Mouse (Mus musculus) heart, embryonic 13.5 days (tissue): ENCODE results near the gene Lpo. TPM values are rescaled to one million over a fixed set of nuclear protein-coding genes. Genes with fewer than 3 reads are reported as not detected.
"Not testable (repeated sequence)": the region's sequence is repeated elsewhere in the genome, so short reads cannot be mapped to it uniquely, and the experiment has no call there.

Experiments used
- ATAC-seq: fragments of 200-750 bp; cut with Nextera tagmentation; 2 replicates; pipeline ENCODE4 v1.8.0; 2017; ENCODE audit warnings: moderate TSS enrichment; ENCODE audit not compliant: insufficient number of reproducible peaks, low FRiP score, low TSS enrichment; ENCODE audit errors: extremely low read depth
- H3K27ac ChIP-seq: fragments of 300-500 bp; sonication (generic); replicated peaks from 2 replicates; pipeline ENCODE4 v1.5.1; 2015; ENCODE audit warnings: moderate library complexity, mild to moderate bottlenecking, inconsistent platforms
- H3K27me3 ChIP-seq: fragments of 300-500 bp; sonication (generic); replicated peaks from 2 replicates; pipeline ENCODE4 v1.6.1; 2015; ENCODE audit warnings: mild to moderate bottlenecking, inconsistent platforms
- H3K36me3 ChIP-seq: fragments of 300-500 bp; sonication (generic); 2 replicates; pipeline ENCODE4 v1.6.1; 2015; ENCODE audit warnings: mild to moderate bottlenecking, inconsistent platforms
- H3K4me1 ChIP-seq: fragments of 300-500 bp; sonication (generic); 2 replicates; pipeline ENCODE4 v1.6.1; 2015; ENCODE audit warnings: inconsistent platforms
- H3K4me2 ChIP-seq: fragments of 300-500 bp; sonication (generic); 2 replicates; pipeline ENCODE4 v1.6.1; 2015; ENCODE audit warnings: inconsistent platforms, mild to moderate bottlenecking, moderate library complexity
- H3K4me3 ChIP-seq: fragments of 300-500 bp; sonication (generic); 2 replicates; pipeline ENCODE4 v1.5.1; 2015; ENCODE audit warnings: moderate library complexity, mild to moderate bottlenecking, inconsistent platforms
- H3K9ac ChIP-seq: fragments of 300-500 bp; sonication (generic); 2 replicates; pipeline ENCODE4 v1.6.1; 2015; ENCODE audit warnings: inconsistent platforms, mild to moderate bottlenecking, moderate library complexity
- H3K9me3 ChIP-seq: fragments of 300-500 bp; sonication (generic); 2 replicates; pipeline ENCODE4 v1.6.1; 2016; ENCODE audit warnings: inconsistent platforms
- WGBS: fragments of 180-500 bp; shearing (Covaris S2); methylation state at CpG from one replicate; pipeline ENCODE4 v1.1.7; 2015; ENCODE audit warnings: mixed read lengths; 5-methylcytosine and 5-hydroxymethylcytosine counted together
- polyA plus RNA-seq: library from polyadenylated mRNA; unstranded; fragments of >200 nt; fragmentation: Nextera tagmentation; extraction: Ambion mirVana; gene quantifications from 2 replicates; pipeline ENCODE4 v1.2.1, GENCODE M21; 2015

Lpo gene
- 0.08 TPM in 1 of 2 replicates, not detected in the other for polyA plus RNA-seq

DNA sequence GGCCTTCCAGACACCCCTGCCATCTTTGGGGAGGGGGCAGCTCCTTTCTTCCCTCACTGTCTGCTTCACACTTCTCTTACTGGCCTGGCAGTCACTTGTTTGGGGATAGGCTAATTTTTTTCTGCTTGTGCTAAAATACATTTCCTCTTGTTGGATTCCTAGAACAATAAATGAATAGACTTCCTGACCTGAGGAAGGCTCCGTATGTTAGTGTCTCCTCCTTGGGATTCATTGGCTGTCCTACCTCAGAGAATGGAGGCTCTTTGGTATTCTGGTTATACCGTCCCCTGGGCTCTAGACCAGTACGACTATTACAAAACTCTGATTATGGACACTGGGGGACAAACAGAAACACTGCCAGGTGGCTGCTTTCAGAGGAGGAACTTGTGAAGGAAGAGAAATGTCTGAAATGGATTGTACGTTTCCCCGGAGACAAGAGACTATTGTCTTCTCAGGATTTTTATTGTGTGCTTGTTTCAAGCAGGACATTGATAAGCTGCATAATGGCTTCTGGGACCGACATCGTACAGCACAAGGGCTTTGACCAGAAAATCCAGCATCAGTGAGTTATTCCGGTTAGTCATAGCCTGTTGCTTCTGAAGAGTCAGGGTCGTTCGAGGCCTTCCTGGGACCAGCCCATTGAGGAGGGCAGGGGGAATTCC is at the start of gene Lpo:
TSS of gene Lpo (minus strand) at position 51 of the 662 bp plus-strand sequence.
- Histone ChIP-seq H3K4me1 (no peaks in the 10 kb centered on the region), H3K4me3 (no peak within 1 kb of the TSS), H3K36me3 (no peaks in the 10 kb centered on the region), H3K27ac (no peak within 1 kb of the TSS), H3K27me3 (peaks cover 60% of the 10 kb centered on the region), H3K9ac (no peak within 1 kb of the TSS), H3K9me3 (no peaks in the 10 kb centered on the region), H3K4me2 (no peak within 1 kb of the TSS)
- WGBS, result 66% methylated on average over 10 of the region's 10 CpGs
- no peak for ATAC-seq

- Histone ChIP-seq H3K27ac (no peak within 1 kb of the TSS), H3K36me3 (no peaks in the 10 kb centered on the region), H3K4me1 (0 out of 2 replicates have a peak, but pooled peaks cover 6% of the 10 kb centered on the region), H3K9ac (no peak within 1 kb of the TSS), H3K9me3 (no peaks in the 10 kb centered on the region), H3K4me2 (no peak within 1 kb of the TSS), H3K27me3 (peaks cover 43% of the 10 kb centered on the region), H3K4me3 (no peak within 1 kb of the TSS)
- WGBS, result 77% methylated on average over 6 of the region's 6 CpGs
- no peak for ATAC-seq
Measured at GRCm38 (mm10) chr11:87875436-87875835, 47.3 kb upstream of the Lpo start, which contains the start of gene Epx. Gene Epx, minus strand, starts transcription at chr11:87875536.

DNA sequence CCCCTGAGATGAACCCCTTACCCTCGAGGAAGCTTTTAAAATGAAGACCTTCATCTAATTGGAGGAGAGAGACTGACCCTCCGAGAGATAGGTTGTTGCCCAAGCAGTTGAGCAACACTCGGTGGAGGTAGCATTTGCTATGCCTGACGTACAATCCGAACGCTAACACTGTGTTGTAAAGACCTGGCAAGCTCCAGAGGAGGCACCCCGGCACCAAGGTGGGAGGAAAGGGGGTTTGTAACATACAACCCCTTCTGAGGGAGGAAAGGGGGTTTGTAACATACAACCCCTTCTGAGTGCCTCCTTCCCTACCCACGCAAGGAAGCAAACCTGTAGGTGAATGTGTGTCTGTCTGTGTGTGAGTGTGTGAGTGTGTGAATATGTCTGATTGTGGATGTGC is 43.7 kb upstream of the Lpo start:
- no peak for ATAC-seq
- H3K4me3 ChIP-seq, result no peak overlapping the region
- H3K9ac ChIP-seq, result no peak overlapping the region
- H3K4me1 ChIP-seq, result 0 out of 2 replicates have a peak, but pooled peaks cover 6% of the 10 kb centered on the region
- WGBS, result 32% methylated on average over 8 of the region's 8 CpGs
- no peaks in the 10 kb centered on the region for H3K36me3 ChIP-seq
- H3K27me3 ChIP-seq, result peaks cover 37% of the 10 kb centered on the region
- no peak overlapping the region for H3K27ac ChIP-seq
- no peaks in the 10 kb centered on the region for H3K9me3 ChIP-seq
- no peak overlapping the region for H3K4me2 ChIP-seq

DNA sequence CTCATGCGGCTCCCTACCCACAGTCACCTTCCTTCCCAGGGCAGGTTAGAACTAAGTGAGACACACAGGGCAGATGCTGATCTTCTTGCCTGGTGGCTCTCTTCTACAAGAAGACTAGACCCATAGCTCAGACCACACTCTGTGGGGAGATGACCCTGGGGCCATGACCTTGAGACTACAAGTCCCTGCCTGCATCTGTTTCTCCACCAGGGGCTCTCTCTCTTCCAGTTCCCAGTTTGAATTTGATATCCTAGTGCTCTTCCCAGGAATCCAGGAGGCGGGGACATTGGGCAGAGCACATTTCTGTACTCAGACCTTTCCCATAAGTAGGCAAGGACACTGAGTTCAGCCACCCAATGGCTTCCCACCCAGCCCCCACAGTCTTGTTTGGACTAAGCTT is 42.0 kb upstream of the Lpo start:
- Histone ChIP-seq H3K9ac (no peak overlapping the region), H3K4me3 (no peak overlapping the region), H3K4me1 (peaks cover 6% of the 10 kb centered on the region; the same call in 1 of the 2 replicates), H3K27me3 (peaks cover 23% of the 10 kb centered on the region; the same call in 1 of the 2 replicates), H3K4me2 (no peak overlapping the region), H3K27ac (no peak overlapping the region), H3K36me3 (no peaks in the 10 kb centered on the region), H3K9me3 (no peaks in the 10 kb centered on the region)
- WGBS, result 66% methylated on average over 2 of the region's 2 CpGs
- ATAC-seq, result no peak

GRCm38 (mm10) chr11:87866891-87867290 is 38.8 kb upstream of the Lpo start:
- H3K9me3 ChIP-seq, H3K9ac ChIP-seq, ATAC-seq, H3K4me3 ChIP-seq, H3K4me1 ChIP-seq, H3K27ac ChIP-seq, H3K27me3 ChIP-seq, H3K4me2 ChIP-seq: not testable (repeated sequence)
- peaks cover 14% of the 10 kb centered on the region for H3K36me3 ChIP-seq
- WGBS, result 74% methylated on average over 1 of the region's 2 CpGs

DNA sequence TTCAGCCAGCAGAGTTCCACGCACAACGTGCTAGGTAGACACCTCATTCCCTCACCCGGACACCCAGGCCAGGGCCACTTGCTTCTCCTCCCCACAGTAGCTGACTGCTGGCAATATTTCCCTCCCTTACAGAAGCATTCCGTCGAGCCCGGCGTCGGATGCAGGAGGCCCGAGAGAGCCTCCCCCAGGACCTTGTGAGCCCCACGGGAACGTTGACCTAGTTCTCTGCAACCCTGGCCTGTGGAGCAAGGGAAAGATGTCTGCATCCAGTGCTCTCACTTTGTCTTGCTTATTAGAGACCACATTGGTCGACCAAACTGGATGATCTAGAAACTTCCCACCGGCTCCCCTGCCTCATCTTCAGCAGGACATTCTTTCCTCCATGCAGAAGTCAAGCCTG is 34.7 kb upstream of the Lpo start:
- Histone ChIP-seq H3K4me1 (peaks cover 12% of the 10 kb centered on the region), H3K27me3 (no peaks in the 10 kb centered on the region), H3K4me3 (no peak overlapping the region), H3K4me2 (no peak overlapping the region), H3K9me3 (no peaks in the 10 kb centered on the region), H3K27ac (no peak overlapping the region), H3K9ac (no peak overlapping the region), H3K36me3 (peaks cover 40% of the 10 kb centered on the region)
- 79% methylated on average over 13 of the region's 13 CpGs for WGBS
- no peak for ATAC-seq

DNA sequence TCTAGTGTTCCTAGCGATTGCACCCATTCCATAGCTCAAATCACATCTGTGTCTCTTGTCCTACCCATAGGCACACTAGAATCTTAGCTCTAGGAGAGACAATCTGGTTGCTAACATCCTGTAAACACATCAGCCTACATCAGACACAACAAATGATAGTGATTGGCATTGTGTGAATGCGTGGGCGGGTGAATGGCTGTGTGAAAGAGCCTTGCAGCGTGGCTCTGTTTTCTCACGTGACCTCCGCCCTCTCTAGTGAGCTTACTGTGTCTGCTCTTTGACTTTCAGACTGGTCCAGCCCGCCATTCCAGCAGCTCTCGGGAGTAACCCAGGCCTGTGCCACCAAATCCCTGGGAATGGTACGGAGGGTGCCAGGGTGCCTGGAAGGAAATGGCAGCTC is 32.3 kb upstream of the Lpo start:
- Histone ChIP-seq H3K4me1 (peaks cover 12% of the 10 kb centered on the region), H3K27me3 (no peaks in the 10 kb centered on the region), H3K36me3 (peaks cover 58% of the 10 kb centered on the region), H3K27ac (no peak overlapping the region), H3K9me3 (no peaks in the 10 kb centered on the region), H3K9ac (no peak overlapping the region; the same call in 1 of the 2 replicates), H3K4me3 (no peak overlapping the region), H3K4me2 (no peak overlapping the region)
- no peak for ATAC-seq
- WGBS, result 76% methylated on average over 9 of the region's 9 CpGs

DNA sequence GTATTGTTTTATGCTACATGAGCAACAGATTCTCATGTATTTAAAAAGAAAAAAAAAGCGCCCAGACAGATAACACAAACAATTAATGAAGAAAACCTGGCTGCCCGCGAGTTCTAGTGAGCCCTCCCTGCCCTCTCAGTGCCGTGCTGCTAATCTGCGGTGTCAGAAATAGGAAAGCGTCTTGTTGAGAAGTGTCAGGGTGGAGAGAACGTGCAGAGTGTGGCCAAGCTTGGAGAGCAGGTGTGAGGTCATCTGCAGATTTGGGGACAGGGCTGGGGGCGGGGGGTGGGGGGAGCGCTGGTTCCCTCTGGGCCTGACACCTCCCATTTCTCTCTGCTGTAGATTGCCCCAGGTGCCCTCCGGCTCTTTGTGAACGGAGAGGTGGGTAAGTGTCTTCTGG is 31.2 kb upstream of the Lpo start:
- Histone ChIP-seq H3K36me3 (peaks cover 58% of the 10 kb centered on the region), H3K27me3 (no peaks in the 10 kb centered on the region), H3K9me3 (no peaks in the 10 kb centered on the region), H3K4me1 (peaks cover 12% of the 10 kb centered on the region), H3K4me3 (no peak overlapping the region), H3K4me2 (no peak overlapping the region), H3K27ac (no peak overlapping the region), H3K9ac (no peak overlapping the region)
- 51% methylated on average over 11 of the region's 11 CpGs for WGBS
- ATAC-seq, result no peak

DNA sequence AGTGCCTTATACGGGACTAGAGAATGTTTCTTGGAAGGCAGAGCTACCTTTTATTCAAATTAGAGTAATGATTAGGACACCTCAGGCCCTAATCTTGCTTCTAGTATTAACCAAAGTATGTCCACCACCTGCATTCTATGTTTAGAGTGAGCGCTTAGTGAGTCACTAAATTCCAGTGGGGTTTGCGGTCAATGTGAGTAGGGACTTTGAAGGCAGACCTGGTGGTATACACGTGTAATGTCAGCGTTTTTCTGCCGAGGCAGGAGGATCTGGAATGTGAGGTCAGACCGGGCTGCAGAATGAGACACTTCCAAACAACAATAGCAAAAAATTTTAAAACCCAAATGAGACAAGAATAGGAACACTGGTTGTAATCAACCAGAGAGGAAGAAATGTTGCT is 26.5 kb upstream of the Lpo start:
- H3K36me3 ChIP-seq, result peaks cover 27% of the 10 kb centered on the region
- whole genome bisulfite sequencing, result 81% methylated on average over 7 of the region's 7 CpGs
- no peak overlapping the region for H3K4me2 ChIP-seq
- no peak for ATAC-seq
- H3K4me1 ChIP-seq, result peaks cover 10% of the 10 kb centered on the region
- H3K4me3 ChIP-seq, result no peak overlapping the region
- no peaks in the 10 kb centered on the region for H3K9me3 ChIP-seq
- H3K27me3 ChIP-seq, result no peaks in the 10 kb centered on the region
- no peak overlapping the region for H3K27ac ChIP-seq
- H3K9ac ChIP-seq, result no peak overlapping the region

DNA sequence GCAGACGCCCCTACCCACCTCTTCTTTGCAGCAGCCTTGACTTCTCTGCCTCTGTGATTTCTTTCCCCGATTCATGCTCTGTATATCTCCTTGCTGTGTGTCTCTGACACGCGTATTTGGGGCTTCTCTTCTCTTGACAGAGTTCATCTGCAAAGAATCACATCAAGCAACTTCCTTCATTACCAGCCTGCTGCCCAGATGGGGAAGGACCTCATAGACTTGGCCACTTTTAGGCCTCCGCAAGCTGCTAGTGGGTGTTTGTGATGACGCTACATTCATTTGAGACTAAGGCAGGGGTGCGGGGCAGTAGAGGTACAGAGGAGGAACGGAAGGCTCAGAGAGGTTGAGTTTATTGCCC is 25.5 kb upstream of the Lpo start:
- 42% methylated on average over 8 of the region's 8 CpGs for WGBS
- peak overlapping the region; percentile 6; the same call in 1 of the 2 replicates for H3K27ac ChIP-seq
- peak overlapping the region; percentile 60 for H3K4me3 ChIP-seq
- no peaks in the 10 kb centered on the region for H3K27me3 ChIP-seq
- peak overlapping the region; percentile 79 for H3K4me2 ChIP-seq
- peaks cover 25% of the 10 kb centered on the region for H3K36me3 ChIP-seq
- H3K9me3 ChIP-seq, result no peaks in the 10 kb centered on the region
- peaks cover 10% of the 10 kb centered on the region for H3K4me1 ChIP-seq
- H3K9ac ChIP-seq, result peak overlapping the region; percentile 72
- no peak for ATAC-seq

DNA sequence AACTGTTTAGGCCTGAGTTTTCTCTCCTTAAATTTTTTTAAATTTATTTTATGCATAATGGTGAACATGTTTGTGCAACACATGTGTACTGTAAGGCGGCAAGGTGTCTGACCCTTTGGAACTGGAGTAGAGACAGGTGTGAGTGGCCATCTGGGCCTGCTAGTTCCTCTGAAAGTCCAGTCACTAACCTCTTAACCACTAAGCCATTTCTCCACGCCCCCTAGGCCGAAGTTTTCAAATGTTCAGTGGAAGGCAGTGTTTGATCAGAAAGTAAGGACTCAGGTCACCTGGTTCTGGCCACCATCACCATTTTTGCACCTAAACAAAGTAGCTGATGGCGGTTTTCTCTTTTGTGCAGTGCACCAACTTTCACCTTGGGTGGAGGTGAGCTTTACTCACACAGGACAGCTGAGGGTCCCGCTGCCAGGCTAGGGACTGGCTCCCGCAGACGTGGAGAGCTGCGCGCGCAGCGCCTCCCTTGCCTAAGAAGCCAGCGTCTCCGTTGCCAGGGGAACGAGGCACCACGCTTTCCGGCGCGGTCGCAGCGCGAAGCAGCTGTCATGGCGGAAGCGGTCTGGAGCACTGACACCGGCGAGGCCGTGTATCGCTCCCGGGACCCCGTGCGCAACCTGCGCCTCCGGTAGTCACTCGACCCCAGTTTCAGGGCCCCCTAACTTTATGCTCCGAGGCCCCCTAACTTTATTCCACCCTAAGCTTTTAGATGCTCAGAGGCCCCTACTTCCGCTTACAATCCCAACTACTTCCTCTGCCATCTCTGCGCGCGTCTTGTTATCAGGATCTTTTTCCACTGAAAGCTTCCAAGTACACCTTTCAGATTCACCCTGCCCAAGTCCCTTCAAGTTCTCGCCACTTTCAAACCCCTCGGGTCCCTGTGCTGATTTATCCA is 24.9 kb upstream of the Lpo start, which contains the start of gene Mks1:
TSS of gene Mks1 (plus strand) at position 526 of the 907 bp plus-strand sequence.
- H3K9me3 ChIP-seq, result no peaks in the 10 kb centered on the region
- 5% methylated on average over 40 of the region's 40 CpGs for WGBS
- peak within 1 kb of the TSS; percentile 72 for H3K9ac ChIP-seq
- H3K4me3 ChIP-seq, result peak within 1 kb of the TSS; percentile 60
- peak within 1 kb of the TSS; percentile 79 for H3K4me2 ChIP-seq
- peaks cover 19% of the 10 kb centered on the region for H3K36me3 ChIP-seq
- peaks cover 10% of the 10 kb centered on the region for H3K4me1 ChIP-seq
- peak within 1 kb of the TSS; percentile 6; the same call in 1 of the 2 replicates for H3K27ac ChIP-seq
- H3K27me3 ChIP-seq, result no peaks in the 10 kb centered on the region
- ATAC-seq, result peak; percentile 75; the same call in 1 of the 2 replicates
